Mouse (Mus musculus) v-Abl transformed pro-B cells (cell line): ENCODE measurements around the gene Mthfr.

Experiments used
- in situ Hi-C, 2 experiments: fragments of 400-800 bp; cut with MboI; formaldehyde crosslinking; loops; one replicate each; pipeline ENCODE4 v1.15.1; 2025; ENCODE audit not compliant: unreplicated experiment in 2 of 2

Gene Mthfr

DNA sequence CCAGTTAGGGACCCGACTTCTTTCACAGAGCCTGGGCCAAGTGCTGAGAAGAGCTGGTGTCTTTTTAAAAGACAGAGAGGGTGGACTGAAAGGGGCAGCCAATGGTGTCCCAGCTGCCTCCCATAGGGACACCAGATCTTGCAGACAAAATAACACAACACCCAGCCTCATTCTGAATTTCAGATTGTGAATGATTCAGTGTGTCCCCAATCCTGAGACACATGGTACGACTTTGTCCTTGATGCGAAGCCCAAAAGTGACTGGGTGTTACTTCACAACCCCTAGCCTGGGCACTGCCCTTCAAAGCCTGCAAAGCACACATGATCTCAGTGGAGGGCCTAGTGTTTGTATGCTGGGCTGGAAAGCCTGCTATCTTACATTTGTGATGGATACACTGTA, 47.0 kb downstream of the Mthfr start:
- in situ Hi-C loops, result loop anchor here in 1 of 2 experiments (5.0 kb wide), 1 partner anchor 49 kb away; the partner anchor contains the start of genes Clcn6 and Mthfr

GRCm38 (mm10) chr4:148087091-148087906, 48.4 kb downstream of the Mthfr start:
- in situ Hi-C loops, result loop anchor here in 1 of 2 experiments (5.0 kb wide), 1 partner anchor 50 kb away; the partner anchor contains the start of genes Clcn6 and Mthfr

GRCm38 (mm10) chr4:148087907-148088527, 49.1 kb downstream of the Mthfr start, which contains the start of gene Agtrap:
Gene Agtrap, minus strand, starts transcription at chr4:148088031.
- in situ Hi-C loops, result loop anchor here in 1 of 2 experiments (5.0 kb wide), 1 partner anchor 51 kb away; the partner anchor contains the start of genes Clcn6 and Mthfr

DNA sequence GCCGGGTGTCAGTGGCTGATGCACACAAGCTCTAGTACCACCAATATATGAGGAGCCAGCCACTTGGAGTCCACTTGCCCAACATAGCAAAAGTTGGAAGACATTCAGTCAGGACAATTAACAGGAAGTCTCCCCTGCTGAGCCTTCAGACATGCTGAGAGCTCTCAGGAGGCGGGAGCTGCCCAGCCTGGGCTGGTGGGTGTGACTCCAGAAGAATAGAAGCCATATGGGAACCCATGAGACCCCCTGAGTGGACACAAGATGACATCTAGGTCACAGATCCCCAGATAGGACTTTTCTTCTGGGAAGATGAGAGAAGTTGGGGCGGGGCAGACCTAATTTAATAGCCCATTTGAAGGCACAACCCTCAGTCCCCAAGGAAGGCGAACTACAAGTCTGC, 50.3 kb downstream of the Mthfr start:
- in situ Hi-C loops, result loop anchor here in 1 of 2 experiments (5.0 kb wide), 1 partner anchor 52 kb away; the partner anchor contains the start of genes Clcn6 and Mthfr

DNA sequence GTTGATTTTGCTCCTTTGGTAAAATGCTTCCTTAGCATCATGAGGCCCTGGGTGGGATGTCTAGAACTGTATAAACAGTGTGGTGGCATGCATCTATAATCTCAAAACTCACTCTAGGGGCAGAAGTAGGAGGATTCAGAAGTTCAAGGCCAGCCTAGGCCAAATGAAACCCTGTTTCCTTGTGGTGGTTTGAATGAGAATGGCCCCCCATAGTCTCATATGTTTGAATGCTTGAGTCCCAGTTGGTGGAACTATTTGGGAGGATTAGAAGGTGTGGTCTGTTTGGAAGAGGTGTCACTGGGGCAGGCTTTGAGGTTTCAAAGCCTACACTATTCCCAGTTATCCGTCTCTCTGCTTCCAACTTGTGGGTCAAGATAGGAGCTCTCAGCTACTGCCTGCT, 52.3 kb downstream of the Mthfr start:
- in situ Hi-C loops, result no loop called here

- in situ Hi-C loops, result no loop called here
These were observed 53.8 kb downstream of the Mthfr start for GRCm38 (mm10) chr4:148092551-148093271.

DNA sequence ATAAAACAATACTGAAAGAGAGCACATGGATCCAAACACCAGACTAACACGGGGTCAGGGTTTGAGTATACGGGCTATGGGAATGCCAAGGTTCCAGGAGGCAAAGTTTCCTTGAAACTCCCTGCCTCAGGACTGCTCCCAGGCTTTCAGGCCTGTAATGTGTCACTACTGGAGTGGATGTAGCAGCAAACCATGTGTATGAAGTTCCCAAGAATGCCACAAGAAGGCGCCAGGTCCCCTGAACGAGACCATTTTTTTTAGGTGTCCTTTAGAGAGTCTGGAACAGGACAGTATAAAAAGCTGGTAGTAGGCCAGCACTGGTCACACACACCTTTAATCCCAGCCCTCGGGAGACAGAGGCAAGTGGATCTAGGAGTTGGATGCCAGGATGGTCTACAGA, 55.3 kb downstream of the Mthfr start:
- in situ Hi-C loops, result no loop called here

GRCm38 (mm10) chr4:148095081-148095480, 56.2 kb downstream of the Mthfr start:
- in situ Hi-C loops, result no loop called here

DNA sequence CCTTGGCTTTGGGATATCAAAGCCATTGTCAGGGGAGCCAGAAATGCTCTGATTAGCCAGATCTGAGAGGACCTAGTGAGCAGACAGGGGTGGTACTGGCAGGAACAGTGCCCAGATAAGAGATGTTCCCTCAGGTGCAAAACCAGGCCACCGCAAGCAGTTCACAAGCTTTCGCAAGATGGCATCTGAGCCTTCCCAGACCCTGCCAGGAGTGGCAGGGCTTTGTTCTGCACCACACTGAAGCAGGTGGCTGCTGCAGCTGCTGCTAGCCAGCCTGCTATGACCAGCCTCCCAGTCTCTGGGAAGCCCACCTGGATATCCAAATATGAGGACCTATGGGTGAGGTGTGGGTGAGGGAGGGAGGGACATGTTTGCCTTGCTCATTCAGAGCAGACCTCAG, 59.1 kb downstream of the Mthfr start:
- in situ Hi-C loops, result no loop called here

DNA sequence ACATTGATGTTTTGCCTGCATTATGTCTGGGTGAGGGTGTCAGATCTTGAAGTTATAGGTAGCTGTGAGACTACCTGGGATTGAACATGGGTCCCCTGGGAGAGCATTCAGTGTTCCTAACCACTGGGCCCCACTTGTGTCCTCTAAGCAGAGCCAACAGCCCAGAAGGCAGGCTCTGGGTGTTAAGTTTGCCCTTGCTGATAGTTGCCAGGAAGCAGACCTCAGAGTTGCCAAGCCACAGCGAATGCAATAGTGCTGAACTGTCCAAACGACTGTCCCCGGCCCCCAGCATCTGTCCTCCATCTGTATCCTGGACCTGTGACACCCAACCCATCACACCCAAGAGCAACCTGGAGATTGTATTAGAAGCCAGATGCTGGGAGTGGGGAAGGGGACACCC, 59.8 kb downstream of the Mthfr start:
- in situ Hi-C loops, result no loop called here

DNA sequence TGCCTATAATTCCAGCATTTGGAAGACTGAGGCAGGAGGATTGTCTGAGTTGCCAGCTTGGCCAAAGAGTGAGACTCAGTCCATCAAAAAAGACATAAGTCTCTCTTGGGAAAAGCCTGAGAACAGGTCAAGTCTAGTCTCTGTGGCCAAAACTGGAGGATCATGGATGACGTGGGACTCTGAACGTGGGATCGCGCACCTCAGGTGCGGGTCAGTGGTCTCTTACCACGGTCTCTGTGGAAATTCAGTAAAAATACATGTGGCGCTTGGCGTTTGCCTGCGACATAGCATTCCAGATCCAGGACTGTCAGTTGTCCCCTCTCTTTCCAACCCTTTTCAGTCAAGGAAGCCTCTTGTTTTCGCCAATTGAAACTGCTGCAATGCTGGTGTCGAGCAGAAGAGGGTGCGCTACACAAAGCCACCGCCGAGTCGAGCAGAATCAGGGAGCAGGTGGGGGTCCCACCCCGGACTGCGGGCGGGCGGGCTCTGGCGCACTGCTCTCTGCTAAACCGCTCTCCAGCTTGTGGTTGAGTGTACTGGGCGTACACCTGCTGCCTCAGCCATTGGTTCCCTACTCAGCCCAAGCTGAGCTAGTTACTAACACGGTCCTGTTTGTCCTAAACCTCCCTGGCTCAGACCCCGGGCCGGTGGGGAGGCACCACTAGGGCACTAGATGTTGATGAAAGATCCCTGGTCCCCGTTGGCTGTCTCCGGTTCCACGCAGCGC, 63.1 kb downstream of the Mthfr start:
- in situ Hi-C loops, result no loop called here

GRCm38 (mm10) chr4:148104146-148104545, 65.3 kb downstream of the Mthfr start:
- in situ Hi-C loops, result no loop called here

DNA sequence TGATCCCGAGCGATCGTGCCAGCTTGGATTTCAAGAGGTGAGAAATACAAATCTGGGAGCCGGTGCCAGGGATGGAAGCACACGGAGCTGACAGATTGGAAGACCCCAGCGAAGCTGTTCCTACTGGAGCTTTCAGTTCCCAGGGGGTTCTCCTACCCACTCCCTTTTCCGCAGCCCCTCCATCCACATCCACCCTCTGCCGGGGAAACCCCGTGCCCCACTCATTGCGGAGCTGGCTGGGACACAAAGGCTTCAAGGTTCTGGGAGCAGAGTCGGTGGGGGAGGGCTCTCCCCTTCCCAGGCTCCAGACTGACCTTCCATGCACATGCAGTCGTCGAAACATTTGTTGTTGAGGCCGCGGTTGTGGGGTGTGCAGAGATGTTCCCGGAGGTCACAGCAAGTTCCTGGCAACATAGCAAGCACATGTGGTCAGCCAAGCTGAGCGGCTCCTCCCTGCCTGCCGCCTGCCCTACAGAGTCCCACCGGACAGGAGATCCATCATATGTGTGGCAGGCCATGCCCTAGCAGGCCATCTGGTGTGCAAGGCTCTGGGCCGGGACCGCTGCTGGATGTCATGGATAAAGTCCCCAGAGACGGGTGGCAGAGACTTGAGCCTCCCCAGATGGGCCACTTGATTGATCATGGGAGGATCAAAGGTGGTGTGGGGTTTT, 68.9 kb downstream of the Mthfr start:
- in situ Hi-C loops, result no loop called here

GRCm38 (mm10) chr4:148108565-148109100, 69.8 kb downstream of the Mthfr start:
- in situ Hi-C loops, result no loop called here
